Mouse (Mus musculus) embryo, embryonic 11 days (tissue): Measurements from ENCODE around the gene Elane.

Experiments used
- DNase-seq: peaks from one replicate; pipeline ENCODE4 v3.0.0-alpha.2; 2015

Gene Elane

GRCm38 (mm10) chr10:79886054-79886453 is at the start of gene Elane:
Elane (plus strand) TSS chr10:79886247.
- DNase-seq: no peak

GRCm38 (mm10) chr10:79836918-79837317 is 49.1 kb upstream of the Elane start:
- no peak for DNase-seq

GRCm38 (mm10) chr10:79838151-79838550 is 47.9 kb upstream of the Elane start:
- no peak for DNase-seq

- no peak for DNase-seq
Measured at GRCm38 (mm10) chr10:79840091-79840490, 46.0 kb upstream of the Elane start.

GRCm38 (mm10) chr10:79840644-79841551 is 45.1 kb upstream of the Elane start:
- peak; percentile 84 for DNase-seq

- no peak for DNase-seq
Measured at GRCm38 (mm10) chr10:79842322-79842721, 43.7 kb upstream of the Elane start.

- DNase-seq: no peak
Measured at GRCm38 (mm10) chr10:79843476-79843875, 42.6 kb upstream of the Elane start.

- DNase-seq: no peak
Measured at GRCm38 (mm10) chr10:79846553-79846952, 39.5 kb upstream of the Elane start.

GRCm38 (mm10) chr10:79849941-79850628 is 36.0 kb upstream of the Elane start:
- no peak for DNase-seq

- no peak for DNase-seq
Measured at GRCm38 (mm10) chr10:79851653-79852052, 34.4 kb upstream of the Elane start.

- peak; percentile 56 for DNase-seq
Measured at GRCm38 (mm10) chr10:79852107-79852789, 33.8 kb upstream of the Elane start.

GRCm38 (mm10) chr10:79852827-79853226 is 33.2 kb upstream of the Elane start:
- peak; percentile 15 for DNase-seq

- peak; percentile 87 for DNase-seq
Measured at GRCm38 (mm10) chr10:79853392-79853791, 32.7 kb upstream of the Elane start.

- peak; percentile 100 for DNase-seq
Measured at GRCm38 (mm10) chr10:79853860-79854795, 31.9 kb upstream of the Elane start, which contains the start of gene Ptbp1. Ptbp1 (plus strand) TSS chr10:79854427.

- peak; percentile 91 for DNase-seq
Measured at GRCm38 (mm10) chr10:79854801-79855541, 31.1 kb upstream of the Elane start.

- DNase-seq: peak; percentile 19
Measured at GRCm38 (mm10) chr10:79855558-79856184, 30.4 kb upstream of the Elane start.

GRCm38 (mm10) chr10:79856280-79856679 is 29.8 kb upstream of the Elane start:
- no peak for DNase-seq

GRCm38 (mm10) chr10:79856704-79857451 is 29.2 kb upstream of the Elane start:
- DNase-seq: no peak

GRCm38 (mm10) chr10:79857452-79857811 is 28.6 kb upstream of the Elane start:
- DNase-seq: peak; percentile 27

GRCm38 (mm10) chr10:79857894-79858293 is 28.2 kb upstream of the Elane start:
- no peak for DNase-seq
